Mouse (Mus musculus) stomach, embryonic 14.5 days (tissue): ENCODE measurements around the gene Tube1. TPM values are rescaled to one million over a fixed set of nuclear protein-coding genes. Genes with fewer than 3 reads are reported as not detected.

Experiments used
- ATAC-seq: fragments of 200-750 bp; cut with Nextera tagmentation; 2 replicates; pipeline ENCODE4 v1.8.0; 2017; ENCODE audit warnings: low read depth, moderate TSS enrichment; ENCODE audit not compliant: insufficient number of reproducible peaks, insufficient read depth, low FRiP score
- H3K27ac ChIP-seq: fragments of 300-500 bp; sonication (generic); 2 replicates; pipeline ENCODE4 v1.5.1; 2014; ENCODE audit warnings: mild to moderate bottlenecking, low read length, moderate library complexity, mixed read lengths
- H3K27me3 ChIP-seq: fragments of 300-500 bp; sonication (generic); 2 replicates; pipeline ENCODE4 v1.6.1; 2014; ENCODE audit warnings: low read length, control low read depth, mixed read lengths; ENCODE audit not compliant: control insufficient read depth, insufficient read depth
- H3K36me3 ChIP-seq: fragments of 300-500 bp; sonication (generic); 2 replicates; pipeline ENCODE4 v1.6.1; 2014; ENCODE audit warnings: mild to moderate bottlenecking, control low read depth, low read length, moderate library complexity, mixed read lengths; ENCODE audit not compliant: control insufficient read depth, insufficient read depth
- H3K4me1 ChIP-seq: fragments of 300-500 bp; sonication (generic); 2 replicates; pipeline ENCODE4 v1.6.1; 2014; ENCODE audit warnings: low read length, control low read depth, mixed read lengths; ENCODE audit not compliant: control insufficient read depth, insufficient read depth
- H3K4me2 ChIP-seq: fragments of 300-500 bp; sonication (generic); replicated peaks from 2 replicates; pipeline ENCODE4 v1.6.1; 2014; ENCODE audit warnings: low read depth, low read length, control low read depth
- H3K4me3 ChIP-seq: fragments of 300-500 bp; sonication (generic); 2 replicates; pipeline ENCODE4 v1.5.1; 2014; ENCODE audit warnings: low read depth, low read length, control low read depth
- H3K9ac ChIP-seq: fragments of 300-500 bp; sonication (generic); replicated peaks from 2 replicates; pipeline ENCODE4 v1.6.1; 2014; ENCODE audit warnings: low read depth, mild to moderate bottlenecking, control low read depth, low read length, moderate library complexity, mixed read lengths
- H3K9me3 ChIP-seq: fragments of 300-500 bp; sonication (generic); 2 replicates; pipeline ENCODE4 v1.6.1; 2016; ENCODE audit warnings: low read depth, low read length, control low read depth; ENCODE audit not compliant: control insufficient read depth
- WGBS: fragments of 180-500 bp; shearing (Covaris S2); extraction: QIAGEN DNeasy Blood & Tissue Kit; methylation state at CpG from one replicate; pipeline ENCODE4 v1.1.7; 2014; 5-methylcytosine and 5-hydroxymethylcytosine counted together
- polyA plus RNA-seq: library from polyadenylated mRNA; unstranded; fragments of >200 nt; fragmentation: Nextera tagmentation; extraction: Ambion mirVana; gene quantifications from 2 replicates; pipeline ENCODE4 v1.2.1, GENCODE M21; 2014

Tube1 gene
- polyA plus RNA-seq, 1 experiment from 2014 or later, result 22.3 TPM

GRCm38 (mm10) chr10:39171134-39171533 is 37.4 kb downstream of the Tube1 start:
- no peaks in the 10 kb centered on the region for H3K9me3 ChIP-seq
- WGBS, result under 1% methylated on average over 19 of the region's 19 CpGs
- H3K4me2 ChIP-seq, result peak overlapping the region; percentile 76
- peak overlapping the region; percentile 42 for H3K4me3 ChIP-seq
- peak overlapping the region; percentile 85 for H3K27ac ChIP-seq
- H3K36me3 ChIP-seq, result no peaks in the 10 kb centered on the region
- H3K4me1 ChIP-seq, result peaks cover 23% of the 10 kb centered on the region
- peak; percentile 90 for ATAC-seq
- no peak overlapping the region for H3K9ac ChIP-seq
- no peaks in the 10 kb centered on the region for H3K27me3 ChIP-seq

GRCm38 (mm10) chr10:39171603-39172539 is 38.1 kb downstream of the Tube1 start:
- 15% methylated on average over 26 of the region's 26 CpGs for WGBS

DNA sequence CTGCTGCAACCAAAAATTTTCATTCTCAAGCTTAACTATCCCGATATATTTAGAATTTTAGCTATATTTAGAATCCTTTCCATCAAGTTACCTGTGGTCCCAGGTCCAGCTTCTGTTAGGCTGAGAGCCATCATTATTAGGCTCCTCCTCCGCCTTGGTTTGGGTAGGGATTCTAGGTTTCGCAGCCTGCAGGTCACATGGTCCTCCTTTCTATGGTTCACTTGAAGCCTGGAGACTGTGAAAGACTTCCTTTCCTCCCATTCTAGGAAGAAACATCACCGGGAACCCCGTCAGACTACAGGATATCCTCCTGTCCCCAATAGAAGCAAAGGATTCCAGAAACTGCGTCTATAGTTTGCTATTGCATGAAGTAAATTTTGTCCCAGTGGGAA is 38.8 kb downstream of the Tube1 start:
- H3K36me3 ChIP-seq, result no peaks in the 10 kb centered on the region
- H3K9ac ChIP-seq, result no peak overlapping the region
- no peaks in the 10 kb centered on the region for H3K27me3 ChIP-seq
- no peak for ATAC-seq
- peak overlapping the region; percentile 76; the same call in 1 of the 2 replicates for H3K4me2 ChIP-seq
- H3K4me1 ChIP-seq, result peaks cover 19% of the 10 kb centered on the region
- H3K4me3 ChIP-seq, result no peak overlapping the region
- WGBS, result 77% methylated on average over 6 of the region's 6 CpGs
- H3K9me3 ChIP-seq, result no peaks in the 10 kb centered on the region
- H3K27ac ChIP-seq, result peak overlapping the region; percentile 73

More at GRCm38 (mm10) chr10:39171603-39172539, 38.1 kb downstream of the Tube1 start:
- Histone ChIP-seq H3K9me3 (no peaks in the 10 kb centered on the region), H3K4me2 (peak overlapping the region; percentile 76), H3K4me3 (peak overlapping the region; percentile 42), H3K9ac (no peak overlapping the region), H3K4me1 (peaks cover 19% of the 10 kb centered on the region), H3K27me3 (no peaks in the 10 kb centered on the region), H3K36me3 (no peaks in the 10 kb centered on the region), H3K27ac (peak overlapping the region; percentile 85)
- ATAC-seq, result peak; percentile 46

DNA sequence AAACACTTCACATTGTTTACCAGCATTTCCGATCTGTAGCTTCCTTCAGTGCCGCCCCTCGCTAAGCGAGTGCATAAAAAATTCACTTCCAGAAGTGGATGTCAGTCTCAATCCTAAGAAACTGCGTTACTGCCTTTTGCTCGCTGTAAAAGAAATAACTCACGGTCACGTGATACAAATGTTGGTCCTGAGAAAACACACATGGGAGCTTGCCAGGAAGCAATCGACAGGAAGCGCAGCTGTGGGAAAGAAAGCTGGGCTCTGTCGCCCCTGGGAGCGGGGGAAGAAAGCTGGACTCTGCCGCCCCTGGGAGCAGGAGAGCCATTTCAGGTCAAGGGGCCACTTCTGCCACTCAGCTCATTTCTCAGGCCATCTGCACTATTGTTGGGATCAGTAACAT is 39.3 kb downstream of the Tube1 start:
- Histone ChIP-seq H3K9me3 (0 out of 2 replicates have a peak, but pooled peaks cover 2% of the 10 kb centered on the region), H3K27ac (peak overlapping the region; percentile 73; the same call in 1 of the 2 replicates), H3K4me1 (peaks cover 19% of the 10 kb centered on the region), H3K36me3 (no peaks in the 10 kb centered on the region), H3K27me3 (no peaks in the 10 kb centered on the region), H3K9ac (no peak overlapping the region), H3K4me2 (peak overlapping the region; percentile 10), H3K4me3 (no peak overlapping the region)
- no peak for ATAC-seq
- WGBS, result 22% methylated on average over 13 of the region's 13 CpGs

- H3K9ac ChIP-seq, result no peak overlapping the region
- no peaks in the 10 kb centered on the region for H3K27me3 ChIP-seq
- no peak for ATAC-seq
- peaks cover 12% of the 10 kb centered on the region for H3K4me1 ChIP-seq
- no peak overlapping the region for H3K4me3 ChIP-seq
- no peaks in the 10 kb centered on the region for H3K36me3 ChIP-seq
- H3K9me3 ChIP-seq, result 0 out of 2 replicates have a peak, but pooled peaks cover 2% of the 10 kb centered on the region
- H3K27ac ChIP-seq, result no peak overlapping the region
- 56% methylated on average over 5 of the region's 5 CpGs for WGBS
- H3K4me2 ChIP-seq, result no peak overlapping the region
Measured at GRCm38 (mm10) chr10:39176981-39177380, 43.2 kb downstream of the Tube1 start.

- H3K9me3 ChIP-seq, result no peaks in the 10 kb centered on the region
- WGBS, result 77% methylated on average over 8 of the region's 8 CpGs
- H3K27me3 ChIP-seq, result no peaks in the 10 kb centered on the region
- H3K36me3 ChIP-seq, result no peaks in the 10 kb centered on the region
- no peak overlapping the region for H3K4me3 ChIP-seq
- H3K27ac ChIP-seq, result no peak overlapping the region
- no peaks in the 10 kb centered on the region for H3K4me1 ChIP-seq
- no peak overlapping the region for H3K4me2 ChIP-seq
- H3K9ac ChIP-seq, result no peak overlapping the region
- ATAC-seq, result no peak
Measured at GRCm38 (mm10) chr10:39184864-39185544, 51.2 kb downstream of the Tube1 start.

GRCm38 (mm10) chr10:39185545-39185906 is 51.8 kb downstream of the Tube1 start:
- no peaks in the 10 kb centered on the region for H3K27me3 ChIP-seq
- ATAC-seq, result no peak
- H3K27ac ChIP-seq, result no peak overlapping the region

GRCm38 (mm10) chr10:39192673-39193072 is 58.9 kb downstream of the Tube1 start:
- H3K4me3 ChIP-seq, result no peak overlapping the region
- 87% methylated on average over 3 of the region's 3 CpGs for WGBS

More at GRCm38 (mm10) chr10:39185545-39185906, 51.8 kb downstream of the Tube1 start:
- Histone ChIP-seq H3K9ac (no peak overlapping the region), H3K4me1 (no peaks in the 10 kb centered on the region), H3K4me3 (no peak overlapping the region), H3K9me3 (no peaks in the 10 kb centered on the region), H3K36me3 (no peaks in the 10 kb centered on the region), H3K4me2 (no peak overlapping the region)
- WGBS, result 67% methylated on average over 4 of the region's 4 CpGs

More at GRCm38 (mm10) chr10:39192673-39193072, 58.9 kb downstream of the Tube1 start:
- Histone ChIP-seq H3K9ac (no peak overlapping the region), H3K4me2 (no peak overlapping the region), H3K4me1 (no peaks in the 10 kb centered on the region), H3K36me3 (no peaks in the 10 kb centered on the region), H3K27ac (no peak overlapping the region), H3K9me3 (no peaks in the 10 kb centered on the region), H3K27me3 (no peaks in the 10 kb centered on the region)
- no peak for ATAC-seq
